Mouse (Mus musculus): Measurements from ENCODE around the gene Carns1.

DNA sequence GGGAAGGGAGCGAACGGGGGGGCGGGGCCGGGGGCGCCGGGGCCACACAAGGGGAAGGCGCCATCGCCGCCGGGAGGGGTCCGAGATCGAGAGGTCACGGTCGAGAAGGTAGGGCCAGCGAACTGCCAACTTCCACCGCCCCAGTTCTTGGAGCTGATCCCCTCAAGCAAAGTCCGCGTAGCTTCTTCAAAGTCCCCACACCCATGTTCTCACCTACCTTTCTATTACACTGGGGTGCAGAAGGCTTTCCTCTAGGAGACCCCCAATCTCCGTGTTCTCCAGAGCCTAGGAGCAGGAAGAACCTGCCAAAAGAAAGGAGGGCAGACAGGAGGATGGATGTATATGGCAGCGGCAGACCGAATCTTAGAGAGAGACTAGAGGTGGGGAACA is 40.2 kb upstream of the Carns1 start:
- TF ChIP-seq EP300 (IDR thresholded peaks at IDR 0.05) (no peak), CTCF (IDR thresholded peaks at IDR 0.05) (no peak)
